ENCODE assay signal across 13 mouse cellular contexts in the genomic region with DNA sequence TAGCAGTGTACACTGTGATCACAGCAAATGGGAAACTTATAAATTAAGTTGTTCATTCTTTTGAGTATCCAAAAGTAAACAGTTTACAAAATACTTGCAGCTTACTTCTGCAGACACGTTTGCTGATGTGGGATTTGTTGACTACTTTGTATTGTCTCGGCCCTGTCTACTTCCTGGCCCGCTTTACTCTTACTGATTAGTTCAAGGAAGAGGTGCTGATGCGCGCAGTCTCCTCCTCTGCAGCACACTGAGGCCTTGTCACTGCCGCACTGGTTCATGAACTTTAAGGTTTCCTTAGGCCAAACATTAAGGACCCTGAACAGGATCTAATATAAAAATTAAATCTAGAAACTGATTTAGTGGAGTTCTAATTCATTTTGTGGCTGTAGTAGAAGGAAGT.
"Had no signal": no experiment of that assay in that cellular context is flagged by ENCODE, and none has a peak within 500 bp of the region (broad histone marks: within the 10 kb centered on the region; RNA-seq: fewer than 3 reads in every experiment).

No protein-coding gene starts in this region.

- H3K27me3 ChIP-seq: limb, embryonic 15.5 days; lung, embryonic 15.5 days; midbrain, embryonic 15.5 days; stomach, embryonic 15.5 days had no signal

- DNase-seq: kidney, adult 11 months; kidney, postnatal 14 days; layer of hippocampus, postnatal 36 days; lung, postnatal 4 days; right cerebral cortex, postnatal 14 days; thymus, adult 2 months; thymus, postnatal 25 days had no signal

- H3K9ac ChIP-seq: limb, embryonic 15.5 days; liver, embryonic 14.5 days; lung, embryonic 15.5 days; midbrain, embryonic 15.5 days; stomach, embryonic 15.5 days had no signal

- ATAC-seq: midbrain, embryonic 15.5 days had no signal

- H3K4me3 ChIP-seq: limb, embryonic 15.5 days; lung, embryonic 15.5 days; midbrain, embryonic 10.5 days; midbrain, embryonic 15.5 days; stomach, embryonic 15.5 days had no signal

- H3K36me3 ChIP-seq: midbrain, embryonic 15.5 days; stomach, embryonic 15.5 days had no signal

- H3K9me3 ChIP-seq: limb, embryonic 15.5 days; lung, embryonic 15.5 days; midbrain, embryonic 10.5 days; midbrain, embryonic 15.5 days; stomach, embryonic 15.5 days had no signal

- H3K4me2 ChIP-seq: limb, embryonic 15.5 days; lung, embryonic 15.5 days; midbrain, embryonic 15.5 days; stomach, embryonic 15.5 days had no signal

- H3K27ac ChIP-seq: limb, embryonic 15.5 days; liver, embryonic 14.5 days; lung, embryonic 15.5 days; midbrain, embryonic 10.5 days; midbrain, embryonic 15.5 days; stomach, embryonic 15.5 days had no signal
